Mouse (Mus musculus) liver, embryonic 11.5 days (tissue): ENCODE data around the gene Fer1l5. TPM values are rescaled to one million over a fixed set of nuclear protein-coding genes. Genes with fewer than 3 reads are reported as not detected.

Experiments
- ATAC-seq: fragments of 200-750 bp; cut with Nextera tagmentation; replicated peaks from 2 replicates; pipeline ENCODE4 v1.8.0; 2017; ENCODE audit warnings: moderate number of reproducible peaks, mild to moderate bottlenecking, moderate TSS enrichment, moderate library complexity; ENCODE audit not compliant: low FRiP score
- DNase-seq: peaks from one replicate; pipeline ENCODE4 v3.0.0-alpha.2; 2017; ENCODE audit warnings: low spot score
- H3K27ac ChIP-seq: fragments of 300-500 bp; sonication (generic); 2 replicates; pipeline ENCODE4 v1.5.1; 2014; ENCODE audit warnings: mild to moderate bottlenecking, low read depth, low read length, control low read depth
- H3K27me3 ChIP-seq: fragments of 300-500 bp; sonication (generic); replicated peaks from 2 replicates; pipeline ENCODE4 v1.6.1; 2014; ENCODE audit warnings: low read length, mixed read lengths; ENCODE audit not compliant: control insufficient read depth, insufficient read depth
- H3K36me3 ChIP-seq: fragments of 300-500 bp; sonication (generic); 2 replicates; pipeline ENCODE4 v1.6.1; 2014; ENCODE audit warnings: mild to moderate bottlenecking, low read length, moderate library complexity, mixed read lengths; ENCODE audit not compliant: control insufficient read depth, insufficient read depth
- H3K4me1 ChIP-seq: fragments of 300-500 bp; sonication (generic); replicated peaks from 2 replicates; pipeline ENCODE4 v1.6.1; 2014; ENCODE audit warnings: low read length, mixed read lengths; ENCODE audit not compliant: control insufficient read depth, insufficient read depth
- H3K4me2 ChIP-seq: fragments of 300-500 bp; sonication (generic); 2 replicates; pipeline ENCODE4 v1.6.1; 2014; ENCODE audit warnings: mild to moderate bottlenecking, control low read depth, moderate library complexity
- H3K4me3 ChIP-seq: fragments of 300-500 bp; sonication (generic); 2 replicates; pipeline ENCODE4 v1.5.1; 2014; ENCODE audit warnings: low read depth, low read length, control low read depth
- H3K9ac ChIP-seq: fragments of 300-500 bp; sonication (generic); 2 replicates; pipeline ENCODE4 v1.6.1; 2014; ENCODE audit warnings: low read depth, low read length, control low read depth
- H3K9me3 ChIP-seq: fragments of 300-500 bp; sonication (generic); 2 replicates; pipeline ENCODE4 v1.6.1; 2016; ENCODE audit warnings: low read length, inconsistent platforms, mixed read lengths; ENCODE audit not compliant: control insufficient read depth
- WGBS: fragments of 180-500 bp; shearing (Covaris S2); extraction: QIAGEN DNeasy Blood & Tissue Kit; methylation state at CpG from one replicate; pipeline ENCODE4 v1.1.7; 2014; 5-methylcytosine and 5-hydroxymethylcytosine counted together
- polyA plus RNA-seq: library from polyadenylated mRNA; unstranded; fragments of >200 nt; fragmentation: Nextera tagmentation; extraction: Ambion mirVana; gene quantifications from 2 replicates; pipeline ENCODE4 v1.2.1, GENCODE M21; 2014

Fer1l5 gene
- polyA plus RNA-seq, 1 experiment from 2014 or later, result 0.51 TPM

DNA sequence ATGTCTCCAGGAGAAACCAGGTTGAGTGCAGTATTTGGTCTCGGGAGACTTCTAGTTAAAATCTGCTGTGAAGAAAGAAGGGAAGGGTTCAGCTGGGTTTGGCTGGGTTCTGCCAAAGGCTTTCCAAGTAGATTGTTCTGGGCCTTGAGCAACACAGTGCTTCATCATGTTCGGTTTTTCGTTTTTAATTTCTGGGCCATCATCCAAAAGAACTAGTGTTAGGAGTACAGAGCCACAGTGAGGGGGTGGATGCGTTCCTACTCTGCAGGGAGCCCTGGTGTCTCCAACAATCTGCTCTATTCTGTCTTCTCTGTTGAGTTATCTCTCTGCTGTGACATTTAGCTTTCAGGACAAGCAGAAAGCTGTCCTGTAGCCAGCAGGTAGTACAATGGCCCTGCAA, 69.0 kb downstream of the Fer1l5 start:
- DNase-seq (no peak), ATAC-seq (no peak)
- Histone ChIP-seq H3K4me1 (0 out of 2 replicates have a peak, but pooled peaks cover 3% of the 10 kb centered on the region), H3K9ac (no peak overlapping the region), H3K27ac (no peak overlapping the region), H3K36me3 (peaks cover 11% of the 10 kb centered on the region), H3K4me2 (no peak overlapping the region), H3K4me3 (no peak overlapping the region), H3K27me3 (no peaks in the 10 kb centered on the region), H3K9me3 (no peaks in the 10 kb centered on the region)
- 90% methylated on average over 4 of the region's 4 CpGs for WGBS

DNA sequence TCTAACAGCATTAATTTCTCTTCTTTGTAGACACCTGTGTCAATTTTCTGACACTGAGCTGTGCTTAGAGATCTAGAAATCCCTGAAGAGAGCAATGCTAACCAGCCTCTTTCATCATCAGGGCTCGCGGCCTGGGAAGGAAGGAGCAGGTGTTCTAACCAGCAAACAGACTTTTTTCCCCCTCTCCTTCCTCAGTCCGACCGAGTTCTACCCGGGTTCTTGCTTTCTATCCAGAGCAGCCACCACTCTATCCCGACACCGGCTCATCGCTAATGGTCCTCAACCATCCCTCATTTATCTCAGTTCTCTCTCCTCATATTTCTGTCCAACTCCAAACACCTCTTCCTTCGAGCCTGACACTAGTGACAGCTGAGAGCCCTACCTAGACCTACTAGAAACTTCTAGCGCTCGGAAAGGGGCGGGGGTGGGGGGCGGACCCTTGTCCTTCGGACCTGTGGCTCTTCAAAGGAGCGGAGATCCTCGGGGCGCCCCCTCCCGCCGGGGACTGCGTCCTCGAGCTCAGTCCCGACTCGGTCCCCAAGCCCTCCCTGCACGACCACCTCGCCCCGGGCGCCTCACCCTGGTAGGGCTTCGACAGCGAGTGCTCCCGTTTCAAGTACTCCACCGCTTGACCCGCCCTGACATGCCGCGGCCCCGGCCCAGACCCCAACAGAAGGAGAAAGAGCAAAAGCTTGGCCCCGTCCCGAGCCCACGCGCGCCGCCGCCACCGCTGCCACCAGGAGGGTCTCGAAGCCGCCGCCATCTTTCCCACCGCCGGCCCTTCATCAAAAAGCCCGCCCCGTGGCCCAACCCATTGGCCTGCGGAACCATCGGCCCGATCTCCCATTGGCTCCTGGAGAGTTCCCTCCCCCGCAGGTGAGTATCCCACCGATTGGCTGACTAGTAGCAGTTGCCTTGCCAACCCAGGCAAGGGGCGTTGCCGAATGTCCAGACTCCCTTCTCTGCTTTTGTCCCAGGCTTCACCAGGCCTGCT, 72.7 kb downstream of the Fer1l5 start, which contains the start of gene Lman2l:
Lman2l (minus strand) TSS at position 801 of the 994 bp plus-strand sequence.
- Histone ChIP-seq H3K9ac (peak within 1 kb of the TSS; percentile 71), H3K4me2 (peak within 1 kb of the TSS; percentile 82), H3K4me1 (0 out of 2 replicates have a peak, but pooled peaks cover 3% of the 10 kb centered on the region), H3K27me3 (no peaks in the 10 kb centered on the region), H3K36me3 (no peaks in the 10 kb centered on the region), H3K9me3 (no peaks in the 10 kb centered on the region), H3K4me3 (peak within 1 kb of the TSS; percentile 82), H3K27ac (peak within 1 kb of the TSS; percentile 44)
- ATAC-seq, result peak; percentile 100
- WGBS, result under 1% methylated on average over 57 of the region's 57 CpGs
- DNase-seq, result peak; percentile 90

DNA sequence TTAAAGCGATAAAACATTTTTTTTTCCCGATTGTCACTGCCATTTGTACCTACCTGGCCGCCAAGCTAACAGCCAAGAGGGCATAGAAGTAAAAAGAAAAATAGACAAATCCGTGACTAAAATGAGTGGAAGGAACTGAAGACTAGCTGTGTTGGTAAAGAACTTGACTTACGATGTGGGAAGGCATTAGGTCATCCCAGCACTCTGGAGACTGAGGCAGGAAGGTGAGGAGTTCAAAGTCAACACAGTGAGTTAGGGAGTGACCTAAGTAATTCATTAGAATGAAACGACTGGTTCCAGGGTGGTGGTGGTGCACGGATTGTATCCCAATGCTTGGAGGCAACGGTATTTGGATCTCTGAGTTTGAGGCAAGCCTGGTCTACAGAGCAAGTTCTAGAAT, 73.4 kb downstream of the Fer1l5 start:
- no peak overlapping the region for H3K27ac ChIP-seq
- H3K4me1 ChIP-seq, result 0 out of 2 replicates have a peak, but pooled peaks cover 3% of the 10 kb centered on the region
- WGBS, result 42% methylated on average over 8 of the region's 8 CpGs
- peak overlapping the region; percentile 82 for H3K4me3 ChIP-seq
- DNase-seq (no peak), ATAC-seq (no peak)
- H3K36me3 ChIP-seq, result no peaks in the 10 kb centered on the region
- peak overlapping the region; percentile 38 for H3K4me2 ChIP-seq
- H3K27me3 ChIP-seq, result no peaks in the 10 kb centered on the region
- H3K9me3 ChIP-seq, result no peaks in the 10 kb centered on the region
- H3K9ac ChIP-seq, result no peak overlapping the region

DNA sequence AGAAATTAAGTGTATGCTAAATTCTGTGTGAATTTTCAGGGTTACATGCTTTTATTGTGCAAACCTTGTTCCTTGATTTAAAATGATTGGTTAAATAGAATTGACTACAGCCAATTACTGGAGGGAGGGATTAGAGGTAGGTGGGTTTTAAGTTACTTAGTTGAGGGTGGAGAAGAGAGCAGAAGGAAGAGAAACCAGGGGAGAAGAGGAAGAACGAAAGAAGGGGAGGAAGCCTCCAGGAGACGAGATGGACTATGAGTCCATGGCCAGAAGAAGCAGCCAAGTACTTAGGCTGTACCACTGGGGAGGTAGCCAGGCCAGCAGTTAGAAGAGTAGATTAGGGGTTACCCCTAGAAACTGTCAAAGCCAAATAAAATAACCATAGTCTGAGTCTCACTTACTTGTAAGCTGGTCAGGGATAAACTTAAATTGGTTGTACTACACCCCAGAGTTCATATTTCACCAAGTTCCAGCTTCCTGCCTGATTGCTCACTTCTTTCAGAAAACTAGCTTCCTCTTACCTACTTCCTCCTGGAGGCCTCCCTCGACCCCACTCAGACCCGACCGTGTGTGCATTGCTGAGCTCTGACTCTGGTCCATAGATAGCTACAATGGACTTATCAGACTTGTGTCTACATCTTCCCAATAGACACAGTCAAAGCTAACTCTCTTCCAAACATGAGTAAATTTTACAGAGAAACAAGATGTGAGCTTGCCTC, 74.2 kb downstream of the Fer1l5 start:
- no peak overlapping the region for H3K27ac ChIP-seq
- WGBS, result 45% methylated on average over 5 of the region's 5 CpGs

DNA sequence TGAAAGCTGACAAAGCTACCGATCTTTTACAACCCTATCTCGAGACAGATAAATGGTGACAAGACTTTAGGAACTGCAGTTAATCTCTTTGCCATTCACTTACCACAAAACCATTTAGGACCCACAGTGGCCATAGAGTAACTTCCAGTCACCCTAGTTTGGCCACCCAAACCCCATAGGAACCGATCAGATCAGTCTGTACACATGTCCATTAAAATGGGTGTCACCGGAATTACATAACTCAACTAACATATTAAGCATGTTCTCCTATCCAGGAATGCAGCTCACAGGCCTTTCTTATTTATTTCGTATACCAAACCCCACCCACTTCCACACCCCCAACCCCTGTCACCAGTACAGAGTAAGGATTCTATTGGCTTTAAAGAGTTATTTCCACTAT, 74.8 kb downstream of the Fer1l5 start:
- DNase-seq (no peak), ATAC-seq (no peak)
- 0 out of 2 replicates have a peak, but pooled peaks cover 3% of the 10 kb centered on the region for H3K4me1 ChIP-seq
- H3K27ac ChIP-seq, result no peak overlapping the region
- no peak overlapping the region for H3K4me3 ChIP-seq
- H3K9ac ChIP-seq, result no peak overlapping the region
- no peak overlapping the region for H3K4me2 ChIP-seq
- H3K9me3 ChIP-seq, result no peaks in the 10 kb centered on the region
- WGBS, result 74% methylated on average over 5 of the region's 5 CpGs
- H3K27me3 ChIP-seq, result no peaks in the 10 kb centered on the region
- H3K36me3 ChIP-seq, result no peaks in the 10 kb centered on the region

More for the DNA sequence above, 74.2 kb downstream of the Fer1l5 start:
- ATAC-seq (no peak), DNase-seq (no peak)
- Histone ChIP-seq H3K36me3 (no peaks in the 10 kb centered on the region), H3K9me3 (no peaks in the 10 kb centered on the region), H3K4me1 (0 out of 2 replicates have a peak, but pooled peaks cover 3% of the 10 kb centered on the region), H3K27me3 (no peaks in the 10 kb centered on the region), H3K9ac (no peak overlapping the region), H3K4me3 (no peak overlapping the region), H3K4me2 (no peak overlapping the region)

DNA sequence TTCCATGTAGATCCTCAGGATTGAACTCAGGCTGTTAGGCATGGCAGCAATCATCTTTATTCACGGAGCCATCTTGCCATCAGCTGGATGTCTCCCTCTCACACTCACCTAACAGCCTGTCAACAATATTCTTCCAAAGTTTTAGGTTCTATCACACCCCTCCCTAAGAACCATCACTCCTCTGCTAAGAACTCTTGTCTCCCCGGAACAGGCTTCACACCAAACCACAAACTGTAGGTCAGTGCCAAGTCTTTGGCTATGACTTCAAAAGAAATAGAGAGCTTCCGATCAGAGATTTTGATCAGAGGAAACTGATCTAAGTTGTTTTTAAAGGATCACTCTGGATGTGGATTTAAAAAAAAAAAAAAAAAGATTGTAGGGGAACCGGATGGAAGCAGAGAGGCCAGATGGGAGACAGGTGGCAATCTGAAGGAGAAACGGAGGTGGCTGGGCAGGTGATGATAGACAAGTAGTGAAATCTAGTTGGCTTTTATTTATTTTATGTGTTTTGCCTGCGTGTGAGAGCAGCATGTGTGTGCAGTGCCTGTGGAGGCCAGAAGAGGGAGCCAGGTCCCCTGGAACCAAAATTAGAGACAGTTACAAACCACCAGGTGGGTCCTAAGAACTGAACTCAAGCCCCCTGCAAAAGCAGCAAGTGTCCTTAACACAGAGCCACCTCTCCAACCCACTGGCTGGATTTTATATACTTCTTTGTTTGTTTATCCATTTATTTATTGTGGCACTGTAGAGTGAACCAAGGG, 82.1 kb downstream of the Fer1l5 start:
- WGBS, result 74% methylated on average over 6 of the region's 6 CpGs
- Histone ChIP-seq H3K27me3 (no peaks in the 10 kb centered on the region), H3K4me3 (no peak overlapping the region), H3K9me3 (no peaks in the 10 kb centered on the region), H3K9ac (no peak overlapping the region), H3K4me2 (no peak overlapping the region), H3K4me1 (peaks cover 5% of the 10 kb centered on the region; the same call in 1 of the 2 replicates), H3K36me3 (no peaks in the 10 kb centered on the region), H3K27ac (no peak overlapping the region)
- no peak for ATAC-seq
- no peak for DNase-seq

DNA sequence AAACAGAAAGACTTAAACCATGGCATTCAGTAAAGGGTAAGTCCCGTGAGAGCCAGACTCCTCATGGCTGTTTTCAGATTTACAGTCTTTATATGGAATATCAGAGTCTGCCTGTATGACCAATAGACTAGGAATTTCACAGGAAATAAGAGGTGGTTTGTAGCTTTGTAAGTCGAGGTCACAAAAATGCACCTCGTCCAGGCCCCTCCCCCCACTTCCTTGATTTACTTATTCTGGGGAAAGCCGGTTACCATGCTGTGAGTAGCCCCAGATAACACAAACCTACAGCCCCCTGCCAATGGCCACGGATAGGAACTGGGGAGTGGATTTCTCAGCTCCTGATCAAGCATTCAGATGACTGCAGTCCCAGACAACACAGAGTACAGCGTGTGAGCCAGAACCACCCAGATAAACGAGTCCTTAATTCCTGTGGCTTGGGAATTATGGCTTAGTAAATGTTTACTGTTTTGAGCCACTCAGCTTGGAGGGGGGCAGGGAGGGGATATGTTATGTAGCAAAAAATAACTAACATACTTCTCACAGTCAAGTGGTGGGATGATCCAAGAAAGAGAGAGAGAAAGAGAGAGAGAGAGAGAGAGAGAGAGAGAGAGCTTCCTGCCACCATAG, 85.4 kb downstream of the Fer1l5 start:
- H3K27ac ChIP-seq, result no peak overlapping the region
- no peaks in the 10 kb centered on the region for H3K36me3 ChIP-seq
- H3K9me3 ChIP-seq, result no peaks in the 10 kb centered on the region
- 17% methylated on average over 7 of the region's 7 CpGs for WGBS
- peaks cover 5% of the 10 kb centered on the region; the same call in 1 of the 2 replicates for H3K4me1 ChIP-seq
- H3K4me3 ChIP-seq, result no peak overlapping the region
- no peak overlapping the region for H3K4me2 ChIP-seq
- H3K9ac ChIP-seq, result no peak overlapping the region
- no peak for ATAC-seq
- DNase-seq, result no peak
- H3K27me3 ChIP-seq, result no peaks in the 10 kb centered on the region

DNA sequence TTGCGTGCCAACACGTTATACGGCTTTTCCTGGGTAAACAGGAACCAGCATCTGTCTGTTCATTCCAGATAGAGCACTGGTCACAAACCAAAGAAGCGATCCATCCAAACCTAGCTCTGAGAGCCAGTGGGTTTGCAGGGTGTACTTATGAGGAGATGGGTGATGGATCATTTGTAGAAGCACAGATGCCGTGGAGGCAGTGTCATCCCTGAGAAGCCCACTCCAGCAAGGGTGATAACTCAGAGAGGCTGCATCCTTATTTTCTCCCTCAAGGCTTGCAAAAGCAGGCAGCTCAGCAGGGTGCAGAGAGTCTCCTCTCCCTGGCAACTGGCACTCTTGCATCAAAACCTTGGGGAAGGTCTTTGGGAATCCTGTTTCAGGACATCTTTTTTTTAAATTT, 86.1 kb downstream of the Fer1l5 start:
- no peaks in the 10 kb centered on the region for H3K9me3 ChIP-seq
- H3K9ac ChIP-seq, result no peak overlapping the region
- no peak overlapping the region for H3K27ac ChIP-seq
- ATAC-seq, result no peak
- no peaks in the 10 kb centered on the region for H3K27me3 ChIP-seq
- no peaks in the 10 kb centered on the region for H3K36me3 ChIP-seq
- H3K4me2 ChIP-seq, result no peak overlapping the region
- DNase-seq, result no peak
- H3K4me1 ChIP-seq, result peaks cover 5% of the 10 kb centered on the region; the same call in 1 of the 2 replicates
- no peak overlapping the region for H3K4me3 ChIP-seq
- 37% methylated on average over 5 of the region's 5 CpGs for WGBS
